Mouse (Mus musculus) C2C12 (cell line): ENCODE measurements around the gene Hes5. TPM values are rescaled to one million over a fixed set of nuclear protein-coding genes. Genes with fewer than 3 reads are reported as not detected.

Experiments
- H3K27me3 ChIP-seq: one replicate; pipeline ENCODE4 v1.6.1; 2011; ENCODE audit not compliant: control insufficient read depth, insufficient read depth, insufficient read length
- H3K36me3 ChIP-seq: one replicate; pipeline ENCODE4 v1.6.1; 2011; ENCODE audit not compliant: control insufficient read depth, insufficient read depth
- H3K4me3 ChIP-seq: one replicate; pipeline ENCODE4 v1.5.1; 2011; ENCODE audit warnings: mild to moderate bottlenecking, control low read depth; ENCODE audit not compliant: poor library complexity, insufficient read depth, severe bottlenecking
- H3K79me2 ChIP-seq: one replicate; pipeline ENCODE4 v1.6.1; 2011; ENCODE audit not compliant: control insufficient read depth, insufficient read depth
- H3K79me3 ChIP-seq: one replicate; pipeline ENCODE4 v1.6.1; 2011; ENCODE audit warnings: low read depth, control low read depth
- H3ac ChIP-seq: one replicate; pipeline ENCODE3; 2011; ENCODE audit warnings: low read depth; ENCODE audit not compliant: control insufficient read depth, insufficient read length
- CEBPB ChIP-seq: IDR thresholded peaks from one replicate; pipeline ENCODE4 v1.6.1; 2011; ENCODE audit warnings: low read depth, mild to moderate bottlenecking, control low read depth, moderate library complexity
- CTCF ChIP-seq: IDR thresholded peaks from one replicate; pipeline ENCODE4 v1.5.1; 2011; ENCODE audit not compliant: control insufficient read depth, insufficient read depth, insufficient read length
- FOSL1 ChIP-seq: IDR thresholded peaks from one replicate; pipeline ENCODE4 v1.8.0; 2011; ENCODE audit warnings: mild to moderate bottlenecking, low read length; ENCODE audit not compliant: poor library complexity, insufficient read depth, severe bottlenecking
- MAX ChIP-seq: IDR thresholded peaks from one replicate; pipeline ENCODE4 v1.6.1; 2011; ENCODE audit warnings: mild to moderate bottlenecking, control low read depth
- MYOD1 ChIP-seq: IDR thresholded peaks from one replicate; pipeline ENCODE4 v1.6.1; 2011; ENCODE audit warnings: low read depth; ENCODE audit not compliant: control insufficient read depth, insufficient read length
- MYOG ChIP-seq: IDR thresholded peaks from one replicate; pipeline ENCODE4 v1.6.1; 2011; ENCODE audit not compliant: control insufficient read depth, insufficient read length; ENCODE audit errors: extremely low read depth
- USF1 ChIP-seq: IDR thresholded peaks from one replicate; pipeline ENCODE4 v1.6.1; 2011; ENCODE audit warnings: low read depth, mild to moderate bottlenecking, control low read depth, moderate library complexity
- polyA plus RNA-seq: library from polyadenylated mRNA; unstranded; fragments of >200 nt; fragmentation: generic; extraction: Trizol; gene quantifications from one replicate; pipeline ENCODE4 v1.2.1, GENCODE M21; 2012; ENCODE audit warnings: missing spikeins

Gene Hes5
- polyA plus RNA-seq, 1 experiment: not detected

DNA sequence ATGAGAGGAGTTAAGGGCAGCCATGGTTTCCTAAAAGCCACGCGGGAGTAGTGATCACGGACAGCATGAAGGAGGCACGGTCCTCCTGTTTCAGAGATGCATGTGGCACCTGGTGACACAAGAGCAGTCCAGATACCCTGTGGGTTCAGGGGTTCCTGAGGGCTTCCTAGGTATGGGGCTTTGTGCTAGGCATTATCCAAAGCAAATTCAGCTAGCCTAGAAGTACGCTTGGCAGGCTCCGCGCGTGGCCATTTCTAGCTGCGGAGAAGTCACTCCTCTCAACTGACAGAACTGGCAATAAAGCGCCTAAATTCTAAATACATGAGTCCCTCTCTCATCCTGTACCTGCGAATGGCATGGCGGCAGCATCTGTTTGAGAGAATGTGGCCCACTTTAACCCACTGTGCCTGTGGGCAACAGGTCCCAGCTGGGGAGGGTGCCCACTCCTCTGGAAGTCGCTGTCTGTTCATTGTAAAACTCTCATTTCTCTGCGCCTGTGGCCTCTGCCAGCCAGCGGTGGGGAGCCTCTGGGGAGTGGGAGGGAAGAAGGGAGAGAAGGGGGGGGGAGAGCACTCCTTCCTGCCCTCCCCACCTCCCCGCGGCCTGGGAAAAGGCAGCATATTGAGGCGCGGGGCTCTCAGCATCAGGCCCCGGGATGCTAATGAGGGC is 568 bp upstream of the Hes5 start:
- Histone ChIP-seq H3K79me3 (peaks cover 6% of the 10 kb centered on the region), H3K27me3 (peaks cover 72% of the 10 kb centered on the region), H3K36me3 (no peaks in the 10 kb centered on the region), H3K4me3 (no peak overlapping the region), H3K79me2 (peaks cover 10% of the 10 kb centered on the region), H3ac (no peak overlapping the region)
- no peak for TF ChIP-seq FOSL1
- no peak for TF ChIP-seq MAX
- no peak for TF ChIP-seq MYOD1
- TF ChIP-seq MYOG: no peak
- no peak for TF ChIP-seq CTCF
- no peak for TF ChIP-seq USF1
- TF ChIP-seq CEBPB: no peak

DNA sequence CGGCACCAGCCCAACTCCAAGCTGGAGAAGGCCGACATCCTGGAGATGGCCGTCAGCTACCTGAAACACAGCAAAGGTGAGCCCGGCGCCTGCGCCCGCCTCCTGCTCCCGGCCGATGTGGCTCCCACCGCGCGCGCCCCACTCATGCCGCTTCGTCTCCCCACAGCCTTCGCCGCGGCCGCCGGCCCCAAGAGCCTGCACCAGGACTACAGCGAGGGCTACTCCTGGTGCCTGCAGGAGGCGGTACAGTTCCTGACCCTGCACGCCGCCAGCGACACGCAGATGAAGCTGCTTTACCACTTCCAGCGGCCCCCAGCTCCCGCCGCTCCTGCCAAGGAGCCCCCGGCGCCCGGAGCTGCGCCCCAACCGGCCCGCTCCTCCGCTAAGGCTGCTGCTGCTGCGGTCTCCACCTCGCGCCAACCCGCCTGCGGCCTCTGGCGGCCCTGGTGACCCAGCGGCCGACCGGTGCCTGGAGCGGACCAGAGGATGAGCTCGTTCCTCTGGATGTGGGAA is 559 bp downstream of the Hes5 start:
- Histone ChIP-seq H3ac (no peak overlapping the region), H3K79me2 (peaks cover 21% of the 10 kb centered on the region), H3K36me3 (peaks cover 5% of the 10 kb centered on the region), H3K79me3 (peaks cover 17% of the 10 kb centered on the region), H3K27me3 (peaks cover 65% of the 10 kb centered on the region), H3K4me3 (no peak overlapping the region)
- TF ChIP-seq FOSL1: no peak
- no peak for TF ChIP-seq MYOD1
- no peak for TF ChIP-seq USF1
- TF ChIP-seq CEBPB: no peak
- no peak for TF ChIP-seq MYOG
- no peak for TF ChIP-seq CTCF
- no peak for TF ChIP-seq MAX

DNA sequence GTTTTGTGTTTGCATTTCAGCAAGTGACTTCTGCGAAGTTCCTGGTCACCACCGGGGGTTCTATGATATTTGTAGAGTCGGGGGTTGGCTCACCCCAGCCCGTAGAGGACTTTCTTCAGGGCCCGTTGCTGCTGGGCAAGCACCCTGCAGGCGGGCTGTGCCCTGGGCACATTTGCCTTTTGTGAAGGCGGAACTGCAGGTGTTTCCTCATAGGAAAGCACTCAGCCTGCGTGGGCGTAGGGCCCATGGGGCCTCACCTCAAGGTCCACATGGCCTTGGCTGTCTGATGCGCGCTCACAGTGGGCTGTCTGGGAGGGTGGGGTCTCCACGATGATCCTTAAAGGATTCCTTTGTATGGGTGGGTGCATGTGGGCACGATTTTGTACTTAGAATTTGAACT is 1.2 kb downstream of the Hes5 start:
- Histone ChIP-seq H3K79me3 (peaks cover 23% of the 10 kb centered on the region), H3K36me3 (peaks cover 9% of the 10 kb centered on the region), H3ac (no peak overlapping the region), H3K79me2 (peaks cover 27% of the 10 kb centered on the region), H3K4me3 (no peak overlapping the region), H3K27me3 (peaks cover 61% of the 10 kb centered on the region)
- TF ChIP-seq FOSL1 (no peak), CTCF (no peak), USF1 (no peak), CEBPB (no peak), MAX (no peak), MYOD1 (no peak), MYOG (no peak)

DNA sequence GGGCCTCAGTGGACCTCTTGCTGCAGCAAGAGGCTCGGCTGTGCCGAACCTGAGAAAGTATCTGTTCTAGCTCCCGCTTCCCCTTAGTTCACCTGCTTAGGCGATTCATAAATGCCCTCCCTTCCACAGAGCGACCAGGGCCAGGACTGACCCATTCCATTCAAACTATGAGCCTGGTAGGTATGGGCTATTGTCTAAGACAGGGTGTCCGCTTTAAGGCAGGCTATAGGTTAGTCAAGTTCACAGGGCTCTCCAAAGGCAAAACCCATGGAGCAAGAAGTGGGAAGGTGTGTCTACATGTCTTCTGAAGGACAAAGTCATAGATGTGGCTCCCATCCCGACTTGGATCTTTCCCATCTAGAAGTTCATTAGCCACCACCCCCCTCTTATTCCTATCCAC is 2.0 kb downstream of the Hes5 start:
- TF ChIP-seq MYOG: no peak
- no peak for TF ChIP-seq MYOD1
- TF ChIP-seq FOSL1: no peak
- no peak for TF ChIP-seq CTCF
- no peak for TF ChIP-seq CEBPB
- TF ChIP-seq USF1: no peak
- TF ChIP-seq MAX: no peak
- no peak overlapping the region for H3K4me3 ChIP-seq
- peaks cover 29% of the 10 kb centered on the region for H3K79me3 ChIP-seq
- H3K36me3 ChIP-seq: peaks cover 9% of the 10 kb centered on the region
- no peak overlapping the region for H3ac ChIP-seq
- peaks cover 53% of the 10 kb centered on the region for H3K27me3 ChIP-seq
- peaks cover 35% of the 10 kb centered on the region for H3K79me2 ChIP-seq

DNA sequence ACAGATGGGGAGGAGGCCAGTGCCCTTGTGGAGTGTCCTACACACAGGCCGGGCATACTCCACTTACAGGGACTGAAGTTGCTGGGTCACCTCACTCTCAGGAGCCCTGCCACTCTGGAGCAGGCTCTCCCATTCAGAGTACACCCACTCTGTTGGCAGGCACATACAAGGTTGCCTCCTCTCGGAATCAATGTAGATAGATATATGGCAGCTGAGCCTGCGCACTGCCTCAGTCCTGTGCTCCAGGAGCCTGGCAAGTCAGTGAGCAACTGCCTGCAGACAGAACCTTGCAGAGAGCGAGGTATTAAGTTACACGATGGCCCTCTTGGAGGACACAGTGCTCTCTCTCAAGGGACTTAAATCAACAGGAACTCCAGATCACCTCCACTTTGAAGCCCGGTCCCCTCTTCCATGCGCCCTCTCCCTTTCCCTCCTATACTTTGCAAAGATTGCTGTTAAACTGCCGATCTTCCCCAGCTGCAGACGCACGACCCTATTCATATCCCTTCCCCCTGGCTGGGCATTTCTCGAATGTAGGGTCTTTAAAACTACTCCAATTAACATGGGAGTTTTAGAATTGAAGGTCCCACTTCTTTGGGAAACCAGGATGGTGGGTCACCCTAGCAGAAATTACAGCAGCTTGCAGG is 2.6 kb downstream of the Hes5 start:
- no peak for TF ChIP-seq CEBPB
- no peak for TF ChIP-seq MAX
- no peak for TF ChIP-seq USF1
- no peak for TF ChIP-seq MYOD1
- no peak for TF ChIP-seq FOSL1
- no peak for TF ChIP-seq MYOG
- TF ChIP-seq CTCF: no peak
- no peak overlapping the region for H3K4me3 ChIP-seq
- H3ac ChIP-seq: no peak overlapping the region
- H3K27me3 ChIP-seq: peaks cover 47% of the 10 kb centered on the region
- H3K79me2 ChIP-seq: peaks cover 41% of the 10 kb centered on the region
- peaks cover 9% of the 10 kb centered on the region for H3K36me3 ChIP-seq
- H3K79me3 ChIP-seq: peaks cover 32% of the 10 kb centered on the region
